Mouse (Mus musculus) 3134 (cell line): ENCODE measurements around the gene Rere.
"Not testable (repeated sequence)": the region's sequence is repeated elsewhere in the genome, so short reads cannot be mapped to it uniquely, and the experiment has no call there.

Source experiments
- DNase-seq: peaks from one replicate; pipeline ENCODE4 v3.0.0-alpha.2; 2011; ENCODE audit warnings: low spot score; ENCODE audit not compliant: insufficient read length; ENCODE audit errors: extremely low read depth

Rere gene

DNA sequence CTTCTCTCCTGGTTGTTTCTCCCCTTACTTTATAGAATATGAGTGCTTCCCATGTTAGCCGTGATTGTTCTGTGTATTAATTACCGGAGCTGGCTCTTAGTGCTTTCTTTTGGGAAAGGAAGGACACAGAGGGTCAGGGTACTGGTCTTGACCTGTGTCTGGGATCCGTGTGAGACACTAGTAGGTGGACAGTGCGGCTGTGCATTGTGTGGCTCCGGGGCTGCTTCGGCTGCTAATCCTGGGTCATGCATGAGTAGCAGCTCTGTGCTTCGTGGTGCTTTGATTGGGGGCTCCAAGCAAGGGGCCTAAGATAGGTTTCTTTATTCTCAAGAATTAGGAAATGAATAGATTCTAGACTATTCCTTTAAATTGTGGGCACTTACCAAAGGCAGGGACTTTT, 175.0 kb downstream of the Rere start:
- no peak for DNase-seq

DNA sequence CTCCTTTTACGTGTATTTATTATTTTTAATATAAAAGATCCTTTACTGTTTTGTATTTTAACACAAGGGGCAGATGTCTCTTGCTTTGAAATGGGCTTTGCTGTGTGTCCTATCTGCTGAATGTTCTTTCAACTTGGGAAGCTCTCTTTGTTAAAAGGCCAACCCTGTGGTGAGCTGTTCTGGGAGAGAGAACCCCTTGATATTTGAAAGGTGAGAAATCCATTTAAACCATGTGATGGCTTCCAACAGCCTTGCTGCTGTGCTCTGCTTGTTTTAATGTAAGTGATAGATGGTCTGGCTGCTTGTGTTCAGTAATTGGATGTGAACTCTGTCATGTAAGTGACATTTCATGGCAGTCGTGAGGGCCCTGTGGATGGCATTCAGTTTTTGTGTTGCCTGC, 175.4 kb downstream of the Rere start:
- DNase-seq = no peak

DNA sequence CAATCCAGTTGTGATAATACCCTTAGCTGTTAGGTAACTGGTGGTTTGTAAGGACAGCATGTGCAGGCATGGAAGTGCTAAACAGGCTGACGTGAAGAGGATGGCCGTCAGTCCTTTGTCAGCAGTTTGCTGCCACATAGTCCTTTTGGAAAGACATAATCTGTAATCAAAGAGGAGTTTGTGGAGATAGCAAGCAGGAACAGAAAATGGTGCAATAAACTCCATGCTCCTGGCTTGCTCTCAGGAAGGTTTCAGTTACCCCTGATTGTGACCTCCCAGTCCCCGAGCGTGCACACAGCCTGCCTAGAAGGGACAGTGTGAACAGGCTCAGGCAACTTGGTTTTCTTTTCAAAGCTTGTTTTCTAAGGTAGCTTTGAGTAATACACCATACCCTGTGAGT, 175.9 kb downstream of the Rere start:
- no peak for DNase-seq

DNA sequence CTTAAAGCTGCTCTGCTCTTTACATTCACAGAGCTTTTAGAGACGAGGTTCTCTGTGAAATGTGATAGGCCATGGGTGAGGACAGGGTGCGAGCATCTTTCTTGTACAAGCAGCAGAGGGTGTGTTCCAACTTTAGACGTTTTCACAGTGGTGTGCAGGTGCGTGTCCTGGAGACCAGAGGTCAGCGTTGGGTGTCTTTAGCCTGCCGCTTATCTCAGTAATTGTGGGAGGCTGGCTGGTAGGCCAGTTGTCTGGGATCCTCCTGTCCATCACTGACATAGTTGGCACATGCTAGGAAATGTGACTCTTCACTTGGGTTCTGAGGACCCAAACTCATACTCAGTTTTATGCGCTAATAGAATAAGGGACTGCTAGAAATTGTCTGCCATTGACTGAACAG, 176.3 kb downstream of the Rere start:
- DNase-seq = no peak

DNA sequence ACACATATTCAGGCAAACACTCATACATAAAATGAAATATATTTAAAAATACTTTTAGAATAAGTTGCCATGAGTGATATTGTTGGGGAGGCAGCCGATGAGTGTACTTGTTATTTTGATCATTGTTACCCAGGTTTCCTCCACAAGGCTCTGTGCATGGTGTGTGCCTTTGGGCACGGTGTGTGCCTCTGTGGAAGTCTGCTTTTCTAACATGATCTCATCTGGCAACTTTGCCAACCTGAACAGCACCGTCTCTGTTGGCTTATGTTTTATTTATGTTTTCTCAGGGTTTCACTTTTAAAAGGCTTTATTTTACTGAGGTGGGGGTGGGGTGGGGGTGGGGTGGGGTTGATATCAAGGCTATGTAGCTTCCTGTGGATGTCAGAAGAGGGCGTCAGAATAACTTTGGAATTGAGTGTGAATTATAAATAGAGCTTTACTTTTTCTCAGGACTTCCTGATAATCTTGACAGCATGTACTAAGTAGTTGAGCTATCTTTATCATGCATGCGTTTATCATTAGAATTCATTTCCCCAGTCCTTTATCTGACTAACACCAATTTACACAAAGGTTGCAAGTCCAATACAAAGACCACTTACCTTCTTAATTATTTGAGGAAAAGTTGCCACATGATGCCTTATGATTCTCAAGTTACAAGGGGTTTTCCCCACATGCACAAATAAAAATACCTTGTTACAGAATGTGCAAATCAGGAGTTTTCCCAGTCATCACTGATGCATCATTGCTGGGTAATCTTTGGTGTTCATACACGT, 177.8 kb downstream of the Rere start:
- DNase-seq = no peak

DNA sequence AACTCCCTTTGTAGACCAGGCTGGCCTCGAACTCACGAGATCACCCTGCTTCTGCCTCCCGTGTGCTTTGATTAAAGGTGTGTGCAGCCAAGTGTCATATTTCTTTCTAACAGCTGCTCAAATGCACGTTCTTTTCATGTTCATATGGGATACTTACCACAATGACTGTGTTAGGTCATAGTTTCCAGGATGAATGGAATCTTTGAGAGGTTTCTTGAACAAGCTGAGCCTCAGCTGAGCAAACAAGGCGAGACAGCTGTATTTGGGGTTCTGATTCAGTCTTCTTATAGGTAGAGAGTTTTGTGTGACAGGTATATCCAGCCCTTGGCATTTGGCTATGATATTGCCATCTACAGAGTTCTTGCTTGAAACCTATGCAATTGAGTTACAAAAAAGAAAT, 179.0 kb downstream of the Rere start:
- DNase-seq = no peak

DNA sequence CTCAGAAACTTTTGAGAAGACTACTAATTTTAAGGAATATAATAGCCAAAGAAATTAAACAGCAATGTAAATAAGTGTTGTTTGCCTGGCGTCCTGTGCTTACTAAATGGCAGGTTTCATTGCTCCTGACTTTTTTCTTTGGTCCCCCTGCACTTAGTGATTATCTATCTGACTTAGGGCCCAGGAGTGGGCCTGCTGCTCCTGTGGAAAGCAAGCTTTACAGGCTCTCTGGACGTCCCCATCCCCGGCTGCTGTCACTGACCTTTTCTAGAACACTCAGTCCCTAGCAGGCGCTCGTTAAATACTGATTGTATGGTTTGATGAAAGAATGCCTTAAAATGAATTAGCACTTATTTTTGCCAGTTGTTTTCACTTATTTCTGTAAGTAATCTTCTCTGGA, 179.6 kb downstream of the Rere start:
- no peak for DNase-seq

DNA sequence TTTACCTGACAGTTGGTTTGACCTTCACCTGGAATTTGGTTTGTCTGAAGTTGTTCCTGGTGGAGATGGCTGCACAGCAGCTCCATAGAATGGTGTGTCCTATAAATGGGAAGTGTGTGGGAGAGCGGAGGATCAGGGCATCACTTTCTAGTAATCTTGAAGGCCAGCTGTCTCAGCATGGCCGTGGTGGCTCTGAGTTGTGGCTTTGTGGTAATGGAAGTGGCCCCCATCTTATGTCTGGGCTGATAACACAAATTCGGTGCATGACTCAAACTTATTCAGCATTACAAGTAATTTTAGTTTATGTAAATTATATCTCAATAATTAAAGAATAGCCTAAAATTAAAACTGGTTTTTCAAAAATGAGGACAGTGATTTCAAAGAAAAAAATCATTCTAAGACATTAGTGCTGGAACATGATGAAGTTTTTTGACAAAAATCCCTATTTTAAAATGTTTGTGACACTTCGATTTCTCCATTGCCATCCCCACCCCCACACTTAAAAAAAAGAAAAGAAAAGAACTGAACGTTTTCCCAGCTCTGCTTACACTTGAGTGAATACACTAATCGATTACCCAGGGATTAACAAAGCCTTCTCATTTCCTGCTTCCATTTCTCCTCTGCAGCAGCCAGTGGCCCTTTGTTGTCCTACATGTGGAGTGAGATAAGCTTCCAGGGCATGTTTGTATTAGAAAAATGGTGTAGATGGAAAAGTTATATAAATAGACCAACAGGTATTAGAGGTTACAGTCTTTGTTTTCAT, 180.2 kb downstream of the Rere start:
- DNase-seq = no peak

DNA sequence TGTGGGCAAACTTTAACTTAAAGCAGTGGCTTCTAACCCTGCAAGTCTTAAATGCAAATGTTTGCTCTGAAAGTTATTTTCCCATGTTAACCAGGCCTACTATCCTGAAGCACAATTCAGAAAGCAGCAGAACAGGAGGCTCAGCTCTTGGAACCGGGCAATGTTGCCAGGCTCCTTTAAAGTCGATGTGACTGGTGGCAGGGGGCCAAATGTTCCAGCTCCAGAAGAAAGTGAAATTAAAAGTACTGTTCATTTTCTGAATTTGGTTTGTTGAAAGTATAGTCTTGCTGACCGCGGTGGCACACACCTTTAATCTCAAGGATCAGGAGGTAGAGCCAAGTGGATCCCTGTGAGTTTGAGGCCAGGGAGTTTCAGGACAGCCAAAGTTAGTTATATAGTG, 180.9 kb downstream of the Rere start:
- DNase-seq = no peak

DNA sequence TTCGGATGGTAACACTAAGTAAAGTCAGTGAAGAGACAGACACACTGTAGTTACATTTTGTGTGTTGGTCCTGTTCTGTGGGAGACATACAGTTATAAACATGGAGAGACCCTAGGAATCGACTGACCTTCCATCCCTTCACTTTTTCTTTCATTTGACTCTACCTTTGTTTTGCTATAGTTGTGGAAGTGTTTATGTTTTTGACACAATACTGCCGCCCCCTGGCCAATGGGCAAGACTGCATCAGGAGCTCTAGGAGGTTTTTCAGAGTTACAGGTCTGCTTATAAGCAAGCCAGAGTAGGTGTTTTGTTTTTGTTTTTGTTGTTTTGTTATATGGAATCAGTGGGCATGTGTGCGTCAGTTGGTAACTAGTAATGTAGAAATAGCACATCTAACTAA, 184.3 kb downstream of the Rere start:
- peak; percentile 7 for DNase-seq

DNA sequence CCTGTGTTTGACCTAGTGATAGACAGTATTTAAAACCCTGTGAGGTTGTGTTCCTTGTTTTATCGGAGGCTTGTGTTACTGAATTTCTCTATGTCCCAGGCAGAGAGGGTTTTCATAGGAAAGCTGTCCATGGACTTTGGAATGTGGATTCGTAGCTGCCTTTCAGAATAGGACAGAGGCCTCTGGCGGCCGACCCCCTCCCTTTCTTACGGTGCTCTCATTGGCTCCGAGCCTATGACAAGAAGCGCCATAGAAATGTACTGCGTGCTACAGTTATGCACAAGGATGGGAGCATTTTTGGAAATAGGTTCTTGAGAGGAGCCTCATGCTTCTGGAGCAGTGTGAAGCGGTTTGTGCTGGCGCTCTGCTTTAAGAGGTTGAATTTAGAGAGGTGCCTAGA, 187.8 kb downstream of the Rere start:
- no peak for DNase-seq

DNA sequence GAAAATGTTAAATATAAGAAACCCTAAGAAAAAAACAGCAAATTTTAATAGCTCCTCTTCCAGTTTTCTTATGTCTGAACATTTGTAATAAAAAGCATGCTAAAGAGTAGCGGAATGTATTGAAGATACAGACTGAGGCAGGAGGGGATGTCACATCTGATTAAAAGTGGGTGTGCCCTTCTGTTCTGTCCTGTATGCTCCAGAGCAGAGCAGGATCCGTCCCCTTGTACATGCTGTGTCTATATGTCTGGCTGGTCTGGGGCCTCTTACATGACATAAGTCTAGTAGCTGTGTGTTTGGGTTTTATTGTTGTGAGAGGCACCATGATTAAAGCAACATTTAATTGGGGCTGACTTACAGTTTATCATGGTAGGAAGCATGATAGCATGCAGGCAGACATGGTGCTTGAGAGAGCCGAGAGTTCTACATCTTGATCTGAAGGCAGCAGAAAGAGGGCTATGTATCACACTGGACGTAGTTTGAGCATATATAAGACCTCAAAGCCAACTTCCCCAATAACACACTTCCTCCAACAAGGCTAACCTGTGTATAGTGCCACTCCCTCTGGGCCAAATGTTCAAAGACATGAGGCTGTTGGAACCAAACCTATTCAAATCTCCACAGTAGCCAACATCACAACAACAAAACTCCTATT, 189.4 kb downstream of the Rere start:
- no peak for DNase-seq

DNA sequence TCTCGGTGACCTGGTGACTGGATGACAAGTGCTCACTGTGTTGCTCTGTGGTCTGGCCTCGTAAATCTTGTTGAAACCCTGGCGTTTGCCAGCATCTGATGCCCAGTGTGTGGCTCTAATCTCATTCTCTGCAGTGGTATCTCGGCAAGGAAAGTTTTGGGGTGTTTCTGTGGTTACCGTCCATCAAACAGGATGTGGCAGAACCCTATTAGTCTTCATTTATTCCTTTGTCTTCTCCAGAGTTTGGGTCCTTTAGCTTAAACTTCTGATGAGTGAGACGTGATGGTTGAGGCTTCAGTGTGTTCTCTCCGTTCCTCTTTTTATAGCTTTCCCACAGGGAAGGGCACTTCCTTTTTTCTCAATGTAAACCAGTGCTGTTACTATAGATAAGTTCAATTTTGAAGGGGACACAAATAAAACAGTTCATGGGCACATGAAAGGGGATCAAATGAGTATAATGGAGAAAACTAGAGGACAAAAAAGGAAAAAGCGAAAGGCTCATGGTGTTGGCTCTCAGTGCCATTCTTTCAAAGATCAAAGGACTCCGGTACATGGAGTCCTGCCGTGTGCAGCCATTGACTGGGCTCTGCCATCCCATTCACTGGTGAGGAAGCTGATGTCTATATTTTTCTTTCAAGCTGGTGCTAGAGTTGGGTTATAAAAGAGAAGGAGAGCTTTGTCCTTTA, 191.4 kb downstream of the Rere start:
- no peak for DNase-seq

DNA sequence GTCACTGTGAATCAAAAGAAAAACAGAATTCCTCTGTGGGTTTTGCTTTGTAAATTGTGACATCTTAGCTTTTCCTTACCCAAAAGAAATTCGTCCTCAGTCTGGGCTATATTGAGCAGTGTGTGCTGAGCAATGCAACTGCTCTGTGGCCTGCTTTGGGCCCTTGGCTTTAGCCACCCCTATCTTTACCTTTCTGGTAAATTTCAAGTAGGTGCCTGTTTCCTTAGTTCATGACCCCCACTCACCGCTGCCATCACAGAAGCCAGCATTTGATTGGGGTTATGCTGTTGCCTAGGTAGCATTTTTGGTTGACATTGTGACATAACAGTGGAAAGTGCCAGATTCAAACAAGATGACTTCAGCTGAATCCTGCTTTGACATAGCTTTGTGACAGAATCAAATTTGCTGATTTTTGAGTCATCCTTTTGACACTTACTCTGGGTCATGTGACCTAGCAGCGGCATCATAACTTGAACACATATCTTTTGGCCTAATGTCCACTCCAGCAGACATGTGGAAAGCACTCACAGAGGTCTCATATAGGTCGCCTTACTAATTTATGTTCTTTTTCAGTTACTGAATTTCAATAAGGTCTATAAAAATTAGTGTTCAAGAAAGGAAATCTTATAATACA, 192.1 kb downstream of the Rere start:
- DNase-seq = no peak

DNA sequence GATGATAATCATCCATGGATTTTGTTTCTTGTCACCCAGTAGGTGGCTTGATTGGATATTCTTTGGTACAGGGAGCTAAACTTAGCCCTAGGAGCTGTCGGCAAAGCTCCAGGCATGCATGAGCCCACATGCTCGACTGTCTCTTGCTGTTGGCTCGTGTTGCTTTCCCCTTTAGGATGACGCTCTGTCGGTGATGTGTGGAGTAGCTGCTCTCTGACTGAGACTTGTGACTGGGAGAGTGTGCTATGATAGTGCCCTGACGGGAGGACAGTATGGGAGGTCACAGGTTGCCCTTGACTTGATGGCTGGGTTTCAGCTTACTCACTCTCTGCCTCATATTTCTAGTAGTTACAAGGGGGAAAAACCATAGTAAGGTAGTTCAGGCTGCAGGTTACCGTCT, 192.6 kb downstream of the Rere start:
- DNase-seq = no peak

DNA sequence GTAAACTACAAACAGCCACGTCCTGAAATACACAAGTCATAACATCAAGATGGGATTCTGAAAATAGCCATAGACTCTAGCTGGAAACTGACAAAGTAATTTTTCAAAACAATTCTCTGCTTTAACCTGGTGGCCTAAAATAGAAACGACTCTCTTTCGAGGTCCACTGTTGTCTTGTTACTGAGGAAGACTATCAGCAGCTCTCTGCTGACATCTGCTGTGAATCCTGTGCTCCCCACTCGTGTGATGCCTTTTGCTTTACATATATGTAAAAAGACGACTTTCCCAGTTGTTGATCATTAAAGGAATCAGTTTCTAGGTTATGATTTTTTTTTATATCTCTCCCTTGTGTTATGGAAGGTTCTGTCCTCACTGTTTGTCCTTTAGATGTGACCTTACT, 194.8 kb downstream of the Rere start:
- DNase-seq = no peak

DNA sequence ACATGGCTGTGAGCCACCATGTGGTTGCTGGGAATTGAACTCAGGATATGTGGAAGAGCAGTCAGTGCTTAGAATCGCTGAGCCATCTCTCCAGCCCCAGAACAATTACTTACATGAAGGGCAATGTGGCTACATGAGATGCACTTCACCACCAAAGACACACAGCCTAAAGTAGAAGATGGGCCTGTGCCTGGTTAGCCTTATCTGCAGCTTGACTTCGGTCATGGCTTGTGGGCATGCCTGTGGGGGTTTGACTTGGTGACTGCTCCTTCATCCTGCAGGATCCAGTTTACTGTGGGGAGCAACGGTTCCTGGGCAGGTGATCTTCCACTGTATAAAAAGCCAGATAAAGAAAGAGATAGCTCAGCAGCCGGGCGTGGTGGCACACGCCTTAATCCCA, 196.6 kb downstream of the Rere start:
- no peak for DNase-seq

DNA sequence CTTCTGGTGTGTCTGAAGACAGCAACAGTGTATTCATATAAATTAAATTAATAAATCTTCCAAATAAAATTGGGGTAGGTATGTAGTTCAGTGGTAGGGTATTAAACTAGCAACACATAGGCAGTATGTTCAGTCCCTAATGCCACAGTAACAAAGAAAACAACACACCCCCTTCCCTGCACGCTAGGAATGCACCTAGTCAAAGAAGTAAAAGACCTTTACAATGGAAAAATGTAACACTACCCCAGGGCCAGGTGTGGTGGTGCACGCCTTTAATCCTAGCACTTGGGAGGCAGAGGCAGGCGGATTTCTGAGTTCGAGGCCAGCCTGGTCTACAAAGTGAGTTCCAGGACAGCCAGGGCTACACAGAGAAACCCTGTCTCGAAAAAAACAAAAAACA, 201.6 kb downstream of the Rere start:
- DNase-seq = not testable (repeated sequence)

DNA sequence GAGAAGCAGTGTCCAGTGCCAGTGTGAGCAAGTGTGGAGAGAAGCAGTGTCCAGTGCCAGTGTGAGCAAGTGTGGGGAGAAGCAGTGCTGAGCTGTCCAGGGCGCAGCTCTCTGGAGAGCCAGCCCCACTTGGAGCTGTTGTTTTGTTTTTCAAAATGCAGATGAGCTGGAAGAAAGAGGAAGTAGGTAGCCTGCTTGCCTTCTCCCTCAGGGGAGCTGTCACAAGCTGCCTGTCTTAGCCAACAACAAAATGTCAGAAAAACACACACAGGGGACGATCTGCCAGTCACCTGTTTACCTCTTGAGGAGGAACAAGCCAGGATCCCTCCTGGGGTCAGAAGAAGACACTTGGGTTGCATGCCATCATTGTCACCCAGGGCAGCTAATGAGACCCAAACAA, 204.7 kb downstream of the Rere start:
- DNase-seq = no peak

DNA sequence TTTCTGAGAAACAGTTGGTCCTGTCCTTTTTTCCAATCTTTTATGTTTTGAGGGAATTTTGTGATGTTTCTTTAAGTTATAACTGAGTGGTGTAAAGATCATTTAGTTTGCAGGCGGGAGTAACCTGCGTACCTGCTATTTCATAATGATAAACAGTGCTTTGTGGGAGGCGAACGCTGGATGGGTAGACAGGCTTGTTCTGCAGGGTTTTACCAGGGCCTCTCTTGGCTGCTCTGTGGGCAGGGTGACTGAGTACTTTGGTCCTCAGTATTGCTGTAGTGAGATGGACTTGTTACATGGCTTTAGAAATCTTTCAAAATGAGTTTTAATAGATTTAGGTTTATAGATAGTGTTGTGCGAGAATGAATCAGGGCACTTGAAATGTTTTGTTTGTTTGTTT, 205.7 kb downstream of the Rere start:
- no peak for DNase-seq
